Mouse (Mus musculus): Measurements from ENCODE around the gene Ssbp4. TPM values are rescaled to one million over a fixed set of nuclear protein-coding genes. Genes with fewer than 3 reads are reported as not detected.
A peak's percentile ranks its signal among the peaks of the same experiment; 100 is the strongest.

The Ssbp4 gene
- polyA plus RNA-seq, 2 experiments: 151 to 163 TPM

- no peak overlapping the region for H3K4me3 ChIP-seq (replicated peaks; ENCODE audit: low read length)
- no peak for TF ChIP-seq POLR2A (IDR thresholded peaks at IDR 0.05; ENCODE audit: borderline replicate concordance, extremely low read depth, insufficient read depth, insufficient read length)
- no peak overlapping the region for H3K4me2 ChIP-seq (replicated peaks; ENCODE audit: low read depth, low read length, severe bottlenecking)
- peaks cover 41% of the 10 kb centered on the region for H3K4me1 ChIP-seq (ENCODE audit: control insufficient read depth, insufficient read depth, low read length)
- peaks cover 11% of the 10 kb centered on the region for H3K36me3 ChIP-seq (ENCODE audit: control insufficient read depth, insufficient read depth, low read length)
- no peaks in the 10 kb centered on the region for H3K9me3 ChIP-seq (ENCODE audit: control insufficient read depth, low read length)
- H3K9ac ChIP-seq (ENCODE audit: low read depth, low read length, severe bottlenecking): no peak overlapping the region
- no peak overlapping the region for H3K27ac ChIP-seq (replicated peaks; ENCODE audit: low read depth, low read length)
- no peaks in the 10 kb centered on the region for H3K27me3 ChIP-seq (ENCODE audit: control insufficient read depth, insufficient read depth, low read length)
- ATAC-seq (ENCODE audit: low FRiP score, low read depth): no peak
- WGBS: 96% methylated on average over 13 of the region's 13 CpGs
- no peak for DNase-seq (ENCODE audit: low spot score)
These were observed 6.4 kb downstream of the Ssbp4 start for GRCm38 (mm10) chr8:70602139-70602811.

- peaks cover 37% of the 10 kb centered on the region for H3K4me1 ChIP-seq (ENCODE audit: control insufficient read depth, insufficient read depth, low read length)
- no peaks in the 10 kb centered on the region for H3K27me3 ChIP-seq (ENCODE audit: control insufficient read depth, insufficient read depth, low read length)
- H3K36me3 ChIP-seq (ENCODE audit: control insufficient read depth, insufficient read depth, low read length): peaks cover 18% of the 10 kb centered on the region
- no peaks in the 10 kb centered on the region for H3K9me3 ChIP-seq (ENCODE audit: control insufficient read depth, low read length)
- H3K27ac ChIP-seq (replicated peaks; ENCODE audit: low read depth, low read length): 0 out of 2 replicates have a peak overlapping the region, but pooled peaks have one; percentile 2
- WGBS: 1% methylated on average over 23 of the region's 26 CpGs
- peak overlapping the region; percentile 43 for H3K4me2 ChIP-seq (replicated peaks; ENCODE audit: low read depth, low read length, severe bottlenecking)
- no peak for TF ChIP-seq POLR2A (IDR thresholded peaks at IDR 0.05; ENCODE audit: borderline replicate concordance, extremely low read depth, insufficient read depth, insufficient read length)
- peak; percentile 76 for DNase-seq (ENCODE audit: low spot score)
- H3K9ac ChIP-seq (ENCODE audit: low read depth, low read length, severe bottlenecking): peak overlapping the region; percentile 21; the same call in 1 of the 2 replicates
- peak overlapping the region; percentile 20 for H3K4me3 ChIP-seq (replicated peaks; ENCODE audit: low read length)
- ATAC-seq (ENCODE audit: low FRiP score, low read depth): peak; percentile 21; the same call in 1 of the 2 replicates
These were observed 7.4 kb downstream of the Ssbp4 start for GRCm38 (mm10) chr8:70601271-70601649.

- WGBS: 34% methylated on average over 8 of the region's 10 CpGs
- DNase-seq (ENCODE audit: low spot score) (no peak), ATAC-seq (ENCODE audit: low FRiP score, low read depth) (no peak)
These were observed 8.0 kb downstream of the Ssbp4 start for GRCm38 (mm10) chr8:70600473-70601270.

GRCm38 (mm10) chr8:70599507-70600290 lies 9.0 kb downstream of the Ssbp4 start:
- Histone ChIP-seq H3K4me1 (ENCODE audit: control insufficient read depth, insufficient read depth, low read length) (peaks cover 38% of the 10 kb centered on the region), H3K27ac (replicated peaks; ENCODE audit: low read depth, low read length) (0 out of 2 replicates have a peak overlapping the region, but pooled peaks have one; percentile 13), H3K4me3 (replicated peaks; ENCODE audit: low read length) (no peak overlapping the region), H3K9me3 (ENCODE audit: control insufficient read depth, low read length) (no peaks in the 10 kb centered on the region), H3K36me3 (ENCODE audit: control insufficient read depth, insufficient read depth, low read length) (peaks cover 26% of the 10 kb centered on the region), H3K4me2 (replicated peaks; ENCODE audit: low read depth, low read length, severe bottlenecking) (no peak overlapping the region), H3K27me3 (ENCODE audit: control insufficient read depth, insufficient read depth, low read length) (no peaks in the 10 kb centered on the region), H3K9ac (ENCODE audit: low read depth, low read length, severe bottlenecking) (no peak overlapping the region)
- TF ChIP-seq POLR2A (IDR thresholded peaks at IDR 0.05; ENCODE audit: borderline replicate concordance, extremely low read depth, insufficient read depth, insufficient read length): no peak
- ATAC-seq (ENCODE audit: low FRiP score, low read depth) (no peak), DNase-seq (ENCODE audit: low spot score) (no peak)
- WGBS: 81% methylated on average over 12 of the region's 12 CpGs

More at GRCm38 (mm10) chr8:70600473-70601270, 8.0 kb downstream of the Ssbp4 start:
- H3K27me3 ChIP-seq (ENCODE audit: control insufficient read depth, insufficient read depth, low read length): no peaks in the 10 kb centered on the region
- 0 out of 2 replicates have a peak overlapping the region, but pooled peaks have one; percentile 21 for H3K9ac ChIP-seq (ENCODE audit: low read depth, low read length, severe bottlenecking)
- H3K27ac ChIP-seq (replicated peaks; ENCODE audit: low read depth, low read length): 0 out of 2 replicates have a peak overlapping the region, but pooled peaks have one; percentile 2
- H3K9me3 ChIP-seq (ENCODE audit: control insufficient read depth, low read length): no peaks in the 10 kb centered on the region
- H3K36me3 ChIP-seq (ENCODE audit: control insufficient read depth, insufficient read depth, low read length): peaks cover 23% of the 10 kb centered on the region
- peaks cover 34% of the 10 kb centered on the region for H3K4me1 ChIP-seq (ENCODE audit: control insufficient read depth, insufficient read depth, low read length)
- TF ChIP-seq POLR2A (IDR thresholded peaks at IDR 0.05; ENCODE audit: borderline replicate concordance, extremely low read depth, insufficient read depth, insufficient read length): no peak
- peak overlapping the region; percentile 43 for H3K4me2 ChIP-seq (replicated peaks; ENCODE audit: low read depth, low read length, severe bottlenecking)
- H3K4me3 ChIP-seq (replicated peaks; ENCODE audit: low read length): peak overlapping the region; percentile 20

GRCm38 (mm10) chr8:70598722-70599121 lies 9.9 kb downstream of the Ssbp4 start:
- H3K36me3 ChIP-seq (ENCODE audit: control insufficient read depth, insufficient read depth, low read length): peaks cover 26% of the 10 kb centered on the region
- ATAC-seq (ENCODE audit: low FRiP score, low read depth): peak; percentile 5; the same call in 1 of the 2 replicates
- peaks cover 39% of the 10 kb centered on the region for H3K4me1 ChIP-seq (ENCODE audit: control insufficient read depth, insufficient read depth, low read length)
- peak overlapping the region; percentile 46 for H3K4me3 ChIP-seq (replicated peaks; ENCODE audit: low read length)
- peak overlapping the region; percentile 76 for H3K9ac ChIP-seq (ENCODE audit: low read depth, low read length, severe bottlenecking)
- peak overlapping the region; percentile 43; the same call in 1 of the 2 replicates for H3K27ac ChIP-seq (replicated peaks; ENCODE audit: low read depth, low read length)
- no peak for DNase-seq (ENCODE audit: low spot score)
- no peak for TF ChIP-seq POLR2A (IDR thresholded peaks at IDR 0.05; ENCODE audit: borderline replicate concordance, extremely low read depth, insufficient read depth, insufficient read length)
- peak overlapping the region; percentile 86 for H3K4me2 ChIP-seq (replicated peaks; ENCODE audit: low read depth, low read length, severe bottlenecking)
- H3K27me3 ChIP-seq (ENCODE audit: control insufficient read depth, insufficient read depth, low read length): no peaks in the 10 kb centered on the region
- WGBS: 17% methylated on average over 10 of the region's 10 CpGs
- no peaks in the 10 kb centered on the region for H3K9me3 ChIP-seq (ENCODE audit: control insufficient read depth, low read length)
